Mouse (Mus musculus) neutrophil, adult 59 days (primary cell): ENCODE measurements around the gene Nav3. TPM values are rescaled to one million over a fixed set of nuclear protein-coding genes. Genes with fewer than 3 reads are reported as not detected.

Experiments used
- total RNA-seq, 2 experiments: library from RNA; stranded (reverse); gene quantifications; 1 replicate in 1 of 2; 2 replicates in 1 of 2; pipeline ENCODE4 v1.2.4; 2023

Nav3 gene
- total RNA-seq, result under 1 TPM in 1 of 2 experiments, not detected in 1; 0.04 TPM

DNA sequence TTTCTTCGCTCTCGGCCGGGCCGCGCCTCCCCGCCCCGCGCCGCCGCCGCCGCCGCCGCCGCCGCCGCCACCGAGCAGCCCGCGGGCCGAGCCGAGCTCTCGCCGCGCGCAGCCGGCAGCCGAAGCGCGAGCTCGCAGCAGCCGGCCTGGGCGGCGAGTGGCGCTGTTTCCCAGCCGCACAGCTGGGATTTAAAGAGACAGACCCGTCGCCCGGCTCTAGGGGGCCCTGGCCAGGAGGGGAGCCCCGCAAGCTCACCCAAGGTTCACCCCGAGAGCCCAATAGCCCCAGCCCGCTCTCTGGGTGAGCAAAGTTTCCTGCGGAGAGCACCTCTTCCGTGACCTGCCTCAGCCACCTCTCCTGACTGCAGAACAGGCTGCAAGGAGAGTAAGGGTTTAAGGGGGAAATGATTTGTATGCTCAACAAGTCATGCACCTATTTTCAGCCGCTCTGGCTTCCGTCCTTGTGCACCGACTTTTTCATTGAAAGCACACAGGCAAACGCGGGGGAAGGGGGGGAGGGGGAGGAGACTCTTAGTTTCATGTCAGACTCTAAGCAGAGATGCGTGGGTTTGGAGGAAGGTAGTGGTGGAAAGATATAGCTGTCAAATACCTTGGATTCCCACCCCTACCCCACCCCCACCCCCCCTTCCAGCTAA lies at the start of gene Nav3:
TSS of gene Nav3 (minus strand) at position 367 of the 656 bp plus-strand sequence.

